Mouse (Mus musculus) thymus, adult 18-20 months (tissue): ENCODE measurements around the gene Arhgap8.
"Not testable (repeated sequence)": the region's sequence is repeated elsewhere in the genome, so short reads cannot be mapped to it uniquely, and the experiment has no call there.

Experiments
- DNase-seq, 2 experiments: peaks; one replicate each; pipeline ENCODE4 v3.0.0; 2022; ENCODE audit warnings: mixed read lengths in 2 of 2

The Arhgap8 gene

GRCm38 (mm10) chr15:84700147-84700794, 19.6 kb upstream of the Arhgap8 start:
- no peak for DNase-seq

GRCm38 (mm10) chr15:84701947-84702346, 17.9 kb upstream of the Arhgap8 start:
- no peak for DNase-seq

GRCm38 (mm10) chr15:84702391-84703345, 17.2 kb upstream of the Arhgap8 start:
- DNase-seq, result no peak

- DNase-seq, result no peak
Measured at GRCm38 (mm10) chr15:84703992-84704391, 15.9 kb upstream of the Arhgap8 start.

- DNase-seq, result no peak
Measured at GRCm38 (mm10) chr15:84705351-84705901, 14.4 kb upstream of the Arhgap8 start.

- no peak for DNase-seq
Measured at GRCm38 (mm10) chr15:84706983-84707619, 12.8 kb upstream of the Arhgap8 start.

GRCm38 (mm10) chr15:84712566-84713405, 7.1 kb upstream of the Arhgap8 start:
- DNase-seq, result no peak

- no peak for DNase-seq
Measured at GRCm38 (mm10) chr15:84714730-84715129, 5.1 kb upstream of the Arhgap8 start.

GRCm38 (mm10) chr15:84715132-84715531, 4.7 kb upstream of the Arhgap8 start:
- no peak for DNase-seq

- DNase-seq, result not testable (repeated sequence)
Measured at GRCm38 (mm10) chr15:84717570-84718270, 2.1 kb upstream of the Arhgap8 start.

- DNase-seq, result no peak
Measured at GRCm38 (mm10) chr15:84718785-84719184, 1.1 kb upstream of the Arhgap8 start.

GRCm38 (mm10) chr15:84720291-84721204, 696 bp downstream of the Arhgap8 start:
- DNase-seq, result no peak

GRCm38 (mm10) chr15:84723656-84724055, 3.8 kb downstream of the Arhgap8 start:
- not testable (repeated sequence) for DNase-seq

- no peak for DNase-seq
Measured at GRCm38 (mm10) chr15:84724199-84724598, 4.3 kb downstream of the Arhgap8 start.

GRCm38 (mm10) chr15:84729685-84730084, 9.8 kb downstream of the Arhgap8 start:
- DNase-seq, result no peak

GRCm38 (mm10) chr15:84730893-84731292, 11.0 kb downstream of the Arhgap8 start:
- DNase-seq, result no peak

GRCm38 (mm10) chr15:84731676-84732424, 12.0 kb downstream of the Arhgap8 start:
- DNase-seq, result no peak

- no peak for DNase-seq
Measured at GRCm38 (mm10) chr15:84732425-84732749, 12.5 kb downstream of the Arhgap8 start.

GRCm38 (mm10) chr15:84736346-84736993, 16.6 kb downstream of the Arhgap8 start:
- DNase-seq, result no peak
